Mouse (Mus musculus) thymus, adult 2 months (tissue): Measurements from ENCODE around the gene Sbk3. TPM values are rescaled to one million over a fixed set of nuclear protein-coding genes. Genes with fewer than 3 reads are reported as not detected.

Experiments
- DNase-seq: peaks from one replicate; pipeline ENCODE4 v3.0.0; 2021
- H3K27ac ChIP-seq: fragments of 200-500 bp; 2 replicates; pipeline ENCODE4 v1.5.1; 2012; ENCODE audit warnings: low read length, control low read depth; ENCODE audit not compliant: control insufficient read depth, insufficient read depth
- H3K27me3 ChIP-seq: fragments of 200-500 bp; 2 replicates; pipeline ENCODE4 v1.6.1; 2012; ENCODE audit warnings: mild to moderate bottlenecking, low read length, moderate library complexity, mixed read lengths; ENCODE audit not compliant: control insufficient read depth, insufficient read depth
- H3K36me3 ChIP-seq: fragments of 200-500 bp; 2 replicates; pipeline ENCODE4 v1.6.1; 2012; ENCODE audit warnings: mild to moderate bottlenecking, low read length, moderate library complexity; ENCODE audit not compliant: control insufficient read depth, insufficient read depth
- H3K4me1 ChIP-seq: fragments of 200-500 bp; replicated peaks from 2 replicates; pipeline ENCODE4 v1.6.1; 2012; ENCODE audit warnings: low read length; ENCODE audit not compliant: control insufficient read depth, insufficient read depth
- H3K4me3 ChIP-seq: fragments of 200-500 bp; 2 replicates; pipeline ENCODE4 v1.5.1; 2012; ENCODE audit warnings: mild to moderate bottlenecking, low read length, control low read depth, moderate library complexity; ENCODE audit not compliant: control insufficient read depth, insufficient read depth
- CTCF ChIP-seq: fragments of 200-500 bp; IDR thresholded peaks from 2 replicates; pipeline ENCODE4 v1.5.1; 2012; ENCODE audit warnings: mild to moderate bottlenecking, control low read depth, low read length, moderate library complexity, borderline replicate concordance; ENCODE audit not compliant: control insufficient read depth, poor library complexity, insufficient read depth; ENCODE audit errors: extremely low read depth
- POLR2A ChIP-seq: fragments of 200-500 bp; IDR thresholded peaks from 2 replicates; pipeline ENCODE4 v1.6.1; 2012; ENCODE audit warnings: mild to moderate bottlenecking, low read length, control low read depth, moderate library complexity; ENCODE audit not compliant: control insufficient read depth, poor library complexity, insufficient read depth; ENCODE audit errors: extremely low read depth
- WGBS: fragments of 180-500 bp; shearing (Covaris S2); methylation state at CpG from one replicate; pipeline ENCODE4 v1.1.7; 2018; 5-methylcytosine and 5-hydroxymethylcytosine counted together
- polyA plus RNA-seq: library from polyadenylated mRNA; depleted of rRNA; stranded (reverse); fragments of >200 nt; gene quantifications from 2 replicates; pipeline ENCODE4 v1.2.3, GENCODE M21; 2012

Sbk3 gene
- polyA plus RNA-seq, 1 experiment = 3.7 TPM

DNA sequence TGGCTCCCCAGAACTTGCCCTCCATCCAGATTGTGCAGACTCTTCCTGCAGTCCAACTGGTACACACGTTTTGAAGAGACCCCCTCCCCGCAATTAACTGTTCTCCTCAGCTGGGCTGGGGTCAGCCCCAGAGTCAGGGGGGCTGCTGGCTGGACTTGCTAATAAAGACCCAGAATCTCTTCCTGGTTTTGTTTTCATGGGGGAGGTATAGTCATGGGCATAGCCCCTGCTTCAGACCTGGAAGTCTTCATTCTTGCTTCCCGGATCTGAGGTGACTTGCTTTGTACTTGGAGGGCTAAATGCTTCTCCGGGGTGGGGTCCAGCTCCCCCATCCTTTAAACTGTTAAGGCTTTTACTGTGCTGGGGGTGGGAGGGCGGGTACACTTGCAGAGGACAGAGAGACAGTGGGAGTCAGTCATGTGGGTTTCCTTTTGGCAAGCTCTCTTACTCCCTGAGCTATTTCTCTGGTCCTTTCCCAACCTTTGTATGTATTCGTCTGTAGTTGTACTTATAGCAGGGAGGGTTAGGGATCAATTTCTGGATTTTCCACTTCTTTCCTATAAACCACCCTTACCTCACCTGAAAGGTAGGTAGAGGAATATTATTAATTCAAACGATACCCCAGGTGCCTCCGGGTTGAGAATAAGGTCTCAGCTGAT lies 49.0 kb downstream of the Sbk3 start, which contains the start of gene Nat14:
Nat14 (plus strand) TSS at position 205 of the 659 bp plus-strand sequence.
- Histone ChIP-seq H3K27me3 (peaks cover 11% of the 10 kb centered on the region), H3K27ac (no peak within 1 kb of the TSS), H3K36me3 (peaks cover 19% of the 10 kb centered on the region), H3K4me3 (0 out of 2 replicates have a peak within 1 kb of the TSS, but pooled peaks have one; percentile 8), H3K4me1 (peaks cover 14% of the 10 kb centered on the region)
- DNase-seq = no peak
- WGBS = 40% methylated on average over 8 of the region's 8 CpGs
- TF ChIP-seq POLR2A (no peak), CTCF (no peak)

GRCm38 (mm10) chr7:4920976-4921823 lies 49.8 kb downstream of the Sbk3 start:
- TF ChIP-seq POLR2A = no peak
- TF ChIP-seq CTCF = no peak
- Histone ChIP-seq H3K4me3 (no peak overlapping the region), H3K36me3 (peaks cover 19% of the 10 kb centered on the region), H3K27ac (no peak overlapping the region), H3K27me3 (peaks cover 11% of the 10 kb centered on the region), H3K4me1 (peaks cover 18% of the 10 kb centered on the region)
- WGBS = 78% methylated on average over 23 of the region's 23 CpGs
- DNase-seq = no peak

- WGBS = 98% methylated on average over 19 of the region's 19 CpGs
- Histone ChIP-seq H3K4me1 (peaks cover 21% of the 10 kb centered on the region), H3K36me3 (peaks cover 19% of the 10 kb centered on the region), H3K27ac (no peak overlapping the region), H3K4me3 (no peak overlapping the region), H3K27me3 (peaks cover 11% of the 10 kb centered on the region)
- DNase-seq = no peak
- TF ChIP-seq POLR2A (no peak), CTCF (no peak)
These were observed 50.5 kb downstream of the Sbk3 start for GRCm38 (mm10) chr7:4920496-4920895.

GRCm38 (mm10) chr7:4919971-4920370 lies 51.0 kb downstream of the Sbk3 start:
- DNase-seq = no peak
- WGBS = 98% methylated on average over 21 of the region's 21 CpGs
- Histone ChIP-seq H3K27ac (no peak overlapping the region), H3K27me3 (peaks cover 11% of the 10 kb centered on the region), H3K4me3 (no peak overlapping the region), H3K4me1 (peaks cover 21% of the 10 kb centered on the region), H3K36me3 (peaks cover 19% of the 10 kb centered on the region)
- TF ChIP-seq CTCF (no peak), POLR2A (no peak)

GRCm38 (mm10) chr7:4919096-4919495 lies 51.9 kb downstream of the Sbk3 start:
- Histone ChIP-seq H3K4me1 (peaks cover 21% of the 10 kb centered on the region), H3K4me3 (no peak overlapping the region), H3K27ac (no peak overlapping the region), H3K27me3 (peaks cover 7% of the 10 kb centered on the region), H3K36me3 (peaks cover 19% of the 10 kb centered on the region)
- no peak for TF ChIP-seq CTCF
- TF ChIP-seq POLR2A = no peak
- no peak for DNase-seq
- WGBS = 98% methylated on average over 21 of the region's 21 CpGs

DNA sequence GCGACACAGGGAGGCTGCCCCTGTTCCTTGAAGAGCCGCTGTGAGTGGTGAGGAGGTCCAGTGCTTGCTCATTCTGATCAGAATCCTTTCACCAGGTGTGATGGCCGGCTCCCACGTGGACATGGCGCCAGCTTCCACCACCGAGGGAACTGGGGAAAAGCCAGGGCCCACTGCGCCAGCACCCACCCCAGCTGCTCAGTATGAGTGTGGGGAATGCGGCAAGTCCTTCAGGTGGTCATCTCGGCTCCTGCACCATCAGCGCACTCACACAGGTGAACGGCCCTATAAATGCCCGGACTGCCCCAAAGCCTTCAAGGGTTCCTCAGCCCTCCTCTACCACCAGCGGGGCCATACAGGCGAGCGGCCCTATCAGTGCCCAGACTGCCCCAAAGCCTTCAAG lies 52.3 kb downstream of the Sbk3 start:
- WGBS = 97% methylated on average over 15 of the region's 15 CpGs
- peaks cover 20% of the 10 kb centered on the region for H3K4me1 ChIP-seq
- H3K36me3 ChIP-seq = peaks cover 19% of the 10 kb centered on the region
- no peak overlapping the region for H3K4me3 ChIP-seq
- no peak for DNase-seq
- TF ChIP-seq CTCF (no peak), POLR2A (no peak)
- no peak overlapping the region for H3K27ac ChIP-seq
- H3K27me3 ChIP-seq = peaks cover 3% of the 10 kb centered on the region; the same call in 1 of the 2 replicates
